Mouse (Mus musculus): Measurements from ENCODE around the gene Prr18. TPM values are rescaled to one million over a fixed set of nuclear protein-coding genes. Genes with fewer than 3 reads are reported as not detected.
A peak's percentile ranks its signal among the peaks of the same experiment; 100 is the strongest.

Prr18 gene
- polyA plus RNA-seq, 1 experiment from 2014 or later: 0.31 TPM

- Histone ChIP-seq H3K27me3 (ENCODE audit: control insufficient read depth, insufficient read depth, low read length) (no peaks in the 10 kb centered on the region), H3K4me3 (ENCODE audit: low read depth, low read length) (no peak overlapping the region), H3K4me1 (ENCODE audit: control insufficient read depth, insufficient read depth, low read length) (no peaks in the 10 kb centered on the region), H3K9ac (replicated peaks; ENCODE audit: low read length) (no peak overlapping the region), H3K9me3 (replicated peaks; ENCODE audit: control insufficient read depth, low read length) (no peaks in the 10 kb centered on the region), H3K27ac (replicated peaks; ENCODE audit: low read depth, low read length) (no peak overlapping the region), H3K36me3 (replicated peaks; ENCODE audit: control insufficient read depth, insufficient read depth, low read depth, low read length) (no peaks in the 10 kb centered on the region), H3K4me2 (ENCODE audit: low read depth, low read length) (no peak overlapping the region)
- WGBS: 81% methylated on average over 4 of the region's 4 CpGs
- ATAC-seq (replicated peaks; ENCODE audit: insufficient number of reproducible peaks, low FRiP score, low TSS enrichment, low read depth) (no peak), DNase-seq (ENCODE audit: low spot score) (no peak)
These were observed 35.7 kb upstream of the Prr18 start for GRCm38 (mm10) chr17:8301515-8301914.

DNA sequence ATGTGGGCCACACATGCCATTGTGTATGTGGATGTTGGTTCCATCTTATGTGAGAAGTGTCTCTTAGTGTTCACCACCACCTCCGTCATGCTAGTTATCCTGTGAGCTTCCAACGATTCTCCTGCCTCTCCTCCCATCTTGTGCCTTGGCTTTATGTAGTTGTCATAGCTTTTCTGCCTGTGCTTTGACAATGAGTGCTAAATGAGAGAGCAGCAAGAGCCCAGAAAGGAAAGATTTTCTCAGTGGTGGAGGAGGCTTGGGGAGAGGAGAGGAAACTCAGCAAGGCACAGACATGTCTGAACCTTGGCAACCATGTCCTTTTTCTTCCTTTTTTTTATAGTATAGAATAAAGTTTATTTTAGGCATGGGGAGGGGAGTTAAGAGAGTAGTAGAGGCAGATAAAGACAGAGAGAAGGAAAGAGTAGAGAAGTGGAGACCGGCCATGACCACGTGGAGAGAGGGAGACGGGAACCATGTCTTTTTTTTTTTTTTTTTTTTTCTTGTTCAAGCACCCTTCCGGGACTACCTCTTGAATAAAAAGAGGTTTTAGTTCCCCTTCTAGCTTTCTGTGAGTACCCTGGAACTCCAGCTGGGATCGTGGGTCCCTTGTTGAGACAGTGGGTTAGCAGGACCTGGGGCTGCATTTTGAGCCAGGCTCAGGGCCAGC, 34.4 kb upstream of the Prr18 start:
- no peak overlapping the region for H3K4me3 ChIP-seq (ENCODE audit: low read depth, low read length)
- no peak overlapping the region for H3K4me2 ChIP-seq (ENCODE audit: low read depth, low read length)
- H3K9ac ChIP-seq (replicated peaks; ENCODE audit: low read length): no peak overlapping the region
- no peaks in the 10 kb centered on the region for H3K36me3 ChIP-seq (replicated peaks; ENCODE audit: control insufficient read depth, insufficient read depth, low read depth, low read length)
- no peaks in the 10 kb centered on the region for H3K27me3 ChIP-seq (ENCODE audit: control insufficient read depth, insufficient read depth, low read length)
- DNase-seq (ENCODE audit: low spot score) (no peak), ATAC-seq (replicated peaks; ENCODE audit: insufficient number of reproducible peaks, low FRiP score, low TSS enrichment, low read depth) (no peak)
- no peak overlapping the region for H3K27ac ChIP-seq (replicated peaks; ENCODE audit: low read depth, low read length)
- H3K4me1 ChIP-seq (ENCODE audit: control insufficient read depth, insufficient read depth, low read length): no peaks in the 10 kb centered on the region
- no peaks in the 10 kb centered on the region for H3K9me3 ChIP-seq (replicated peaks; ENCODE audit: control insufficient read depth, low read length)
- WGBS: 76% methylated on average over 7 of the region's 7 CpGs

- WGBS: 60% methylated on average over 5 of the region's 5 CpGs
- Histone ChIP-seq H3K27me3 (ENCODE audit: control insufficient read depth, insufficient read depth, low read length) (no peaks in the 10 kb centered on the region), H3K36me3 (replicated peaks; ENCODE audit: control insufficient read depth, insufficient read depth, low read depth, low read length) (no peaks in the 10 kb centered on the region), H3K27ac (replicated peaks; ENCODE audit: low read depth, low read length) (no peak overlapping the region), H3K4me1 (ENCODE audit: control insufficient read depth, insufficient read depth, low read length) (no peaks in the 10 kb centered on the region), H3K4me3 (ENCODE audit: low read depth, low read length) (no peak overlapping the region), H3K9me3 (replicated peaks; ENCODE audit: control insufficient read depth, low read length) (no peaks in the 10 kb centered on the region), H3K4me2 (ENCODE audit: low read depth, low read length) (no peak overlapping the region), H3K9ac (replicated peaks; ENCODE audit: low read length) (no peak overlapping the region)
- DNase-seq (ENCODE audit: low spot score) (no peak), ATAC-seq (replicated peaks; ENCODE audit: insufficient number of reproducible peaks, low FRiP score, low TSS enrichment, low read depth) (no peak)
These were observed 33.6 kb upstream of the Prr18 start for GRCm38 (mm10) chr17:8303671-8304070.

- H3K9ac ChIP-seq (replicated peaks; ENCODE audit: low read length): no peak overlapping the region
- H3K27me3 ChIP-seq (ENCODE audit: control insufficient read depth, insufficient read depth, low read length): no peaks in the 10 kb centered on the region
- no peak overlapping the region for H3K4me2 ChIP-seq (ENCODE audit: low read depth, low read length)
- H3K4me3 ChIP-seq (ENCODE audit: low read depth, low read length): no peak overlapping the region
- H3K4me1 ChIP-seq (ENCODE audit: control insufficient read depth, insufficient read depth, low read length): no peaks in the 10 kb centered on the region
- H3K9me3 ChIP-seq (replicated peaks; ENCODE audit: control insufficient read depth, low read length): no peaks in the 10 kb centered on the region
- WGBS: 21% methylated on average over 3 of the region's 3 CpGs
- no peak overlapping the region for H3K27ac ChIP-seq (replicated peaks; ENCODE audit: low read depth, low read length)
- no peaks in the 10 kb centered on the region for H3K36me3 ChIP-seq (replicated peaks; ENCODE audit: control insufficient read depth, insufficient read depth, low read depth, low read length)
- ATAC-seq (replicated peaks; ENCODE audit: insufficient number of reproducible peaks, low FRiP score, low TSS enrichment, low read depth) (no peak), DNase-seq (ENCODE audit: low spot score) (no peak)
These were observed 31.5 kb upstream of the Prr18 start for GRCm38 (mm10) chr17:8305801-8306200.

DNA sequence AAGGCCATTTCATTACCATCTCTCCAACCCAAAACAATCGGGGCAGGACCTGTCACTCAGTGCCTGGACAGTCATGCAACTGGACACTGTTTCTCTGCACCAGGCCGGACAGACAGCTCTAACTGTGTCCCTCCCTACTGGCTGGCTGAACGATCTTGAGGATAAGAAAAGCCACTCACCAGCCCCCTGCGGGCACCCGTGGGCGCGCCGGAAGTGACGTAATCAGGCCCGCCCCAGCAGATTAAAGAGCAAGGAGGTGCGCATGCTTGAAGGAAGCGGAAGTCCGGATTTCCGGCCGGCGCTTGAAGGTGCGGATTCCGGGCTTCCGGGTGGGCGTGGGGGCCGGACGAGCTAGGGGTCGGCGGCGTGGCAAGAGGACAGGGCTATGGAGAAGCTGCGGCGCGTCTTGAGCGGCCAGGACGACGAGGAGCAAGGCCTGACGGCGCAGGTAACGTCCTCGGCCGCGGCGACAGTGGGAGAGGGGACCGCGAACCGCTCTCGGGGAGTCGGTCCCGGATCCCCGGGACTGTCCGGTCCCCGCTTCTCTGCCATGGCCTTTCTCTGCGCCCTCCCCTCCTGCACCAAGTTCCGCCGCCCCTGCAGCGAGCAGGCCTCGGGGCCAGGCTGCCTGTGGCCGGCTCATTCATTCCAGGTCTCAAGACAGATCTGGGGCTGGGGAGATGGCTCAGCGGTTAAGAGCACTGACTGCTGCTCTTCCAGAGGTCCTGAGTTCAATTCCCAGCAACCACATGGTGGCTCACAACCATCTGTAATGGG, 26.2 kb upstream of the Prr18 start, which contains the start of gene Sft2d1:
Gene Sft2d1 (plus strand): TSS at position 265 of the 777 bp plus-strand sequence.
- H3K4me2 ChIP-seq (ENCODE audit: low read depth, low read length): peak within 1 kb of the TSS; percentile 53
- no peaks in the 10 kb centered on the region for H3K27me3 ChIP-seq (ENCODE audit: control insufficient read depth, insufficient read depth, low read length)
- H3K36me3 ChIP-seq (replicated peaks; ENCODE audit: control insufficient read depth, insufficient read depth, low read depth, low read length): no peaks in the 10 kb centered on the region; the same call in 1 of the 2 replicates
- 0 out of 2 replicates have a peak, but pooled peaks cover 7% of the 10 kb centered on the region for H3K4me1 ChIP-seq (ENCODE audit: control insufficient read depth, insufficient read depth, low read length)
- peak within 1 kb of the TSS; percentile 85 for H3K4me3 ChIP-seq (ENCODE audit: low read depth, low read length)
- no peak within 1 kb of the TSS for H3K27ac ChIP-seq (replicated peaks; ENCODE audit: low read depth, low read length)
- H3K9ac ChIP-seq (replicated peaks; ENCODE audit: low read length): peak within 1 kb of the TSS; percentile 76
- ATAC-seq (replicated peaks; ENCODE audit: insufficient number of reproducible peaks, low FRiP score, low TSS enrichment, low read depth): peak; percentile 91
- no peaks in the 10 kb centered on the region for H3K9me3 ChIP-seq (replicated peaks; ENCODE audit: control insufficient read depth, low read length)
- under 1% methylated on average over 52 of the region's 54 CpGs for WGBS
- DNase-seq (ENCODE audit: low spot score): peak; percentile 96

GRCm38 (mm10) chr17:8311751-8312150, 25.5 kb upstream of the Prr18 start:
- peak overlapping the region; percentile 85 for H3K4me3 ChIP-seq (ENCODE audit: low read depth, low read length)
- H3K27ac ChIP-seq (replicated peaks; ENCODE audit: low read depth, low read length): no peak overlapping the region
- 0 out of 2 replicates have a peak, but pooled peaks cover 7% of the 10 kb centered on the region for H3K4me1 ChIP-seq (ENCODE audit: control insufficient read depth, insufficient read depth, low read length)
- H3K9me3 ChIP-seq (replicated peaks; ENCODE audit: control insufficient read depth, low read length): no peaks in the 10 kb centered on the region
- H3K36me3 ChIP-seq (replicated peaks; ENCODE audit: control insufficient read depth, insufficient read depth, low read depth, low read length): no peaks in the 10 kb centered on the region; the same call in 1 of the 2 replicates
- ATAC-seq (replicated peaks; ENCODE audit: insufficient number of reproducible peaks, low FRiP score, low TSS enrichment, low read depth) (no peak), DNase-seq (ENCODE audit: low spot score) (no peak)
- H3K4me2 ChIP-seq (ENCODE audit: low read depth, low read length): peak overlapping the region; percentile 53
- no peaks in the 10 kb centered on the region for H3K27me3 ChIP-seq (ENCODE audit: control insufficient read depth, insufficient read depth, low read length)
- H3K9ac ChIP-seq (replicated peaks; ENCODE audit: low read length): peak overlapping the region; percentile 76
- WGBS: 55% methylated on average over 3 of the region's 3 CpGs

GRCm38 (mm10) chr17:8313976-8314375, 23.3 kb upstream of the Prr18 start:
- Histone ChIP-seq H3K4me1 (ENCODE audit: control insufficient read depth, insufficient read depth, low read length) (0 out of 2 replicates have a peak, but pooled peaks cover 7% of the 10 kb centered on the region), H3K4me3 (ENCODE audit: low read depth, low read length) (no peak overlapping the region), H3K36me3 (replicated peaks; ENCODE audit: control insufficient read depth, insufficient read depth, low read depth, low read length) (no peaks in the 10 kb centered on the region; the same call in 1 of the 2 replicates), H3K4me2 (ENCODE audit: low read depth, low read length) (no peak overlapping the region), H3K27ac (replicated peaks; ENCODE audit: low read depth, low read length) (no peak overlapping the region), H3K9me3 (replicated peaks; ENCODE audit: control insufficient read depth, low read length) (no peaks in the 10 kb centered on the region), H3K9ac (replicated peaks; ENCODE audit: low read length) (no peak overlapping the region), H3K27me3 (ENCODE audit: control insufficient read depth, insufficient read depth, low read length) (no peaks in the 10 kb centered on the region)
- no peak for ATAC-seq (replicated peaks; ENCODE audit: insufficient number of reproducible peaks, low FRiP score, low TSS enrichment, low read depth)
- DNase-seq (ENCODE audit: low spot score): no peak
- WGBS: 86% methylated on average over 3 of the region's 3 CpGs

DNA sequence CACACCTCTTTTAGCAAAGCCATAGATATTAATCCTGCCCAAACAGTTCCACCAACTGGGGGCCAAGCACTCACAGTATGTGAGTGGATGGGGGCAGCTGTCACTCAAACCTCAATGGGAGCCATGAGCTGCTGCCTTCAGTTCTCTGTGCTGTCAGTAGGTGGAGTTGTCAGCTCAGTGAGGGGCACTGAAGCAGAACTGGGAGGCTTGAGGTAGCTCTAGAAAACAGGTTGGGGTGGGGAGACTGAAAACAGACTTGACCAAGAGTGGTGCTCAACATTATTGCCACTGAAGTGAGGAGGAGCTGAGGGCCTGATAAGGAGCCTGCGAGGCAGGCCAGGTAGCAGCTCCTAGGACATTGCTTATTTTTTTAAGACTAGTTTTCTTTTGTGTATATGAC, 21.0 kb upstream of the Prr18 start:
- Histone ChIP-seq H3K27ac (replicated peaks; ENCODE audit: low read depth, low read length) (no peak overlapping the region), H3K4me2 (ENCODE audit: low read depth, low read length) (no peak overlapping the region), H3K4me1 (ENCODE audit: control insufficient read depth, insufficient read depth, low read length) (0 out of 2 replicates have a peak, but pooled peaks cover 7% of the 10 kb centered on the region), H3K4me3 (ENCODE audit: low read depth, low read length) (no peak overlapping the region), H3K36me3 (replicated peaks; ENCODE audit: control insufficient read depth, insufficient read depth, low read depth, low read length) (no peaks in the 10 kb centered on the region; the same call in 1 of the 2 replicates), H3K9me3 (replicated peaks; ENCODE audit: control insufficient read depth, low read length) (no peaks in the 10 kb centered on the region), H3K27me3 (ENCODE audit: control insufficient read depth, insufficient read depth, low read length) (no peaks in the 10 kb centered on the region), H3K9ac (replicated peaks; ENCODE audit: low read length) (no peak overlapping the region)
- 90% methylated on average over 1 of the region's 1 CpGs for WGBS
- ATAC-seq (replicated peaks; ENCODE audit: insufficient number of reproducible peaks, low FRiP score, low TSS enrichment, low read depth) (no peak), DNase-seq (ENCODE audit: low spot score) (peak; percentile 9)

Measured in embryonic facial prominence, embryonic 11.5 days (tissue).